Mouse (Mus musculus) embryonic fibroblast, embryonic 13.5 days (primary cell): ENCODE measurements at regions not wholly inside any gene's neighbourhood (a gene's known extent, or its start where the extent isn't known, plus 50 kb on each side); places are given as distances from the start of the nearest gene placed in this dataset.

ENCODE experiments used
- CTCF ChIP-seq: IDR thresholded peaks from 2 replicates; pipeline ENCODE4 v1.5.1; 2011; ENCODE audit warnings: mild to moderate bottlenecking, control low read depth, low read length, moderate library complexity, borderline replicate concordance; ENCODE audit not compliant: insufficient read depth
- POLR2A ChIP-seq: IDR thresholded peaks from 2 replicates; pipeline ENCODE4 v1.6.1; 2011; ENCODE audit warnings: low read depth, mild to moderate bottlenecking, control low read depth, low read length, moderate library complexity

GRCm38 (mm10) chr1:185125737-185126286, 78.1 kb upstream of the Rab3gap2 start:
- no peak for TF ChIP-seq POLR2A
- no peak for TF ChIP-seq CTCF
